Mouse (Mus musculus): ENCODE measurements around the gene Macrod1. TPM values are rescaled to one million over a fixed set of nuclear protein-coding genes. Genes with fewer than 3 reads are reported as not detected.
"Not testable (repeated sequence)": the region's sequence is repeated elsewhere in the genome, so short reads cannot be mapped to it uniquely, and the experiment has no call there.

The Macrod1 gene
- polyA plus RNA-seq, 1 experiment from 2014 or later: 16.0 TPM

- peaks cover 4% of the 10 kb centered on the region; the same call in 1 of the 2 replicates for H3K4me1 ChIP-seq (ENCODE audit: insufficient read depth, low read depth, low read length)
- H3K27me3 ChIP-seq (replicated peaks; ENCODE audit: insufficient read depth, low read length): no peaks in the 10 kb centered on the region
- peak; percentile 33 for TF ChIP-seq CTCF (IDR thresholded peaks at IDR 0.05)
- TF ChIP-seq EP300 (IDR thresholded peaks at IDR 0.05): no peak
- no peak overlapping the region for H3K4me2 ChIP-seq (replicated peaks; ENCODE audit: low read depth, low read length)
- ATAC-seq (no peak), DNase-seq (ENCODE audit: low spot score) (no peak)
- H3K27ac ChIP-seq (ENCODE audit: low read length): no peak overlapping the region
- H3K9ac ChIP-seq (replicated peaks; ENCODE audit: low read depth): no peak overlapping the region
- no peaks in the 10 kb centered on the region for H3K9me3 ChIP-seq (ENCODE audit: low read length)
- no peaks in the 10 kb centered on the region for H3K36me3 ChIP-seq (ENCODE audit: insufficient read depth, low read length)
- H3K4me3 ChIP-seq (ENCODE audit: low read depth, low read length): no peak overlapping the region
- 61% methylated on average over 11 of the region's 11 CpGs for WGBS
Observed at GRCm38 (mm10) chr19:7068661-7069531, 12.3 kb downstream of the Macrod1 start.

DNA sequence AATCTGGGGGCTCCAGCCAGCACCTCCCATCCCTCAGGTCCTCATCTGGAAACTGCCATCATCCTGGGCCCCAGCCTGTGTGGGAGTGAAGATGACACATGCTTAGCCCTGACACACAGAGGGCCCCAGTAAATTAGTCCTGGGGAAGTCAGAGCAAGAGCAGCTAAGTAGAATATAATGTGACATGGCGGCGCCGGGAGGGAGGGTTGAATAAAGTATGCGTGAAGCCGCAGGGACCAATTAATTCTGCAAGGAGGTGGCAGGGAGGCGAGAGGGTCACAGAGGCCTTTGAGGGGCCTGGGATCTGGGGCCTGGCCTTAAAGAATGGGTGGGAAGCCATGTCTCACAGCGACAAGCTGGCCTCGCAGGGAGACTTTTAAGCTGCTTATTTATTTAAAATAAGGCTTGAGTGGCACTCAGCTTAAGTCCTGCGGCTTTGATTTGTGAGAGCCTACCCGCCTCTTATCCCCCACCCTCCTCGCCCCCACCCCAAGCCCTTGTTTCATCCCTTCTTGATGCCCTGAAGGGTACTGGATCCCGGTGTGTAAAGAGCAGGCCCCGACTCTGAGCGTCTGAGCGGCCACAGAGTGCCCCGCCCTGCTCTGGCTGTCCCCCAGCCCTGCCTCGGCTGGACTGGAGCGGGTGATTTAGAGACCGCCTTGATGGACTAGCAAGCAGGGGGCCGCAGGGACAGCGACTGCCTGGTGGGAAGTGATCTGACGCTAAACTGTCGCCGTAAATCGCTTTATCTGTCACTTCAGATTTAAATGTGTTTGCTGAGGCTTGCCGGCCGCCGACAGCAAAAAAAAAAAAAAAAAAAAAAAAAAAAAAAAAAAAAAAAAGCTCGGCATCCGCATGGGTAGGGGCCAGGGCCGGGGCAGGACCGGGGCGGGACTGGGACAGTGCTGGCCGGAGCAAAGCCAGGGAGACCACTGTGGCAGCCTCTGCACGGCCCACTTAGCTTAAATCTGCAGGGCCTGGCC, 13.5 kb downstream of the Macrod1 start:
- Histone ChIP-seq H3K27ac (ENCODE audit: low read length) (no peak overlapping the region), H3K4me3 (ENCODE audit: low read depth, low read length) (peak overlapping the region; percentile 3; the same call in 1 of the 2 replicates), H3K36me3 (ENCODE audit: insufficient read depth, low read length) (no peaks in the 10 kb centered on the region), H3K27me3 (replicated peaks; ENCODE audit: insufficient read depth, low read length) (no peaks in the 10 kb centered on the region), H3K9me3 (ENCODE audit: low read length) (no peaks in the 10 kb centered on the region), H3K4me2 (replicated peaks; ENCODE audit: low read depth, low read length) (peak overlapping the region; percentile 30), H3K9ac (replicated peaks; ENCODE audit: low read depth) (peak overlapping the region; percentile 23; the same call in 1 of the 2 replicates), H3K4me1 (ENCODE audit: insufficient read depth, low read depth, low read length) (peaks cover 4% of the 10 kb centered on the region; the same call in 1 of the 2 replicates)
- TF ChIP-seq EP300 (IDR thresholded peaks at IDR 0.05) (no peak), CTCF (IDR thresholded peaks at IDR 0.05) (no peak)
- ATAC-seq: peak; percentile 69
- DNase-seq (ENCODE audit: low spot score): peak; percentile 63
- 16% methylated on average over 33 of the region's 35 CpGs for WGBS

- H3K9ac ChIP-seq (replicated peaks; ENCODE audit: low read depth): no peak overlapping the region
- H3K4me1 ChIP-seq (ENCODE audit: insufficient read depth, low read depth, low read length): peaks cover 4% of the 10 kb centered on the region; the same call in 1 of the 2 replicates
- no peaks in the 10 kb centered on the region for H3K27me3 ChIP-seq (replicated peaks; ENCODE audit: insufficient read depth, low read length)
- H3K36me3 ChIP-seq (ENCODE audit: insufficient read depth, low read length): no peaks in the 10 kb centered on the region
- H3K27ac ChIP-seq (ENCODE audit: low read length): no peak overlapping the region
- no peak overlapping the region for H3K4me3 ChIP-seq (ENCODE audit: low read depth, low read length)
- H3K4me2 ChIP-seq (replicated peaks; ENCODE audit: low read depth, low read length): no peak overlapping the region
- TF ChIP-seq EP300 (IDR thresholded peaks at IDR 0.05) (no peak), CTCF (IDR thresholded peaks at IDR 0.05) (no peak)
- DNase-seq (ENCODE audit: low spot score): no peak
- ATAC-seq: no peak
- H3K9me3 ChIP-seq (ENCODE audit: low read length): no peaks in the 10 kb centered on the region
- WGBS: 23% methylated on average over 4 of the region's 4 CpGs
Observed at GRCm38 (mm10) chr19:7070775-7071174, 14.2 kb downstream of the Macrod1 start.

DNA sequence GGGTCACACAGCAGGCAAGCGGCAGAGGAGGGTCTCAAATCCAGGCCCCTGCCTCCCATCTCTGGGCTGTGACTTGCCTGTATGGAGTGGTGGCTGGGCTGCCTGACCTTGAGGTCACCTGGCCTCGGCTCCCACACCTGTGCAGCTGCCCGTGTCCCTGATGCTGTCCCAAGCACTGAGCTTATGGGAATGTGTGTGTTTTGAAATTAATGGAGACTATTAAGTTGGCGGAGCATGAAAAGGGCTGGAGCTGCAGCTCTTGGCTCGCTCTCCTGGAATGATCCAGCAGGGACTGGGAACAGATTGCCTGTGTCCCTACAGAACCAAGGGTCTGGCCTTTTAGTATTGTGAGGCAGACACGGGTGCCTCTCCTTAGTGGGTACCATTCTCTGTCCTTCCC, 15.6 kb downstream of the Macrod1 start:
- ATAC-seq (no peak), DNase-seq (ENCODE audit: low spot score) (no peak)
- no peak overlapping the region for H3K4me2 ChIP-seq (replicated peaks; ENCODE audit: low read depth, low read length)
- no peaks in the 10 kb centered on the region for H3K4me1 ChIP-seq (ENCODE audit: insufficient read depth, low read depth, low read length)
- H3K27ac ChIP-seq (ENCODE audit: low read length): no peak overlapping the region
- no peaks in the 10 kb centered on the region for H3K9me3 ChIP-seq (ENCODE audit: low read length)
- TF ChIP-seq EP300 (IDR thresholded peaks at IDR 0.05) (no peak), CTCF (IDR thresholded peaks at IDR 0.05) (no peak)
- no peaks in the 10 kb centered on the region for H3K36me3 ChIP-seq (ENCODE audit: insufficient read depth, low read length)
- H3K4me3 ChIP-seq (ENCODE audit: low read depth, low read length): no peak overlapping the region
- 59% methylated on average over 6 of the region's 6 CpGs for WGBS
- H3K9ac ChIP-seq (replicated peaks; ENCODE audit: low read depth): no peak overlapping the region
- no peaks in the 10 kb centered on the region for H3K27me3 ChIP-seq (replicated peaks; ENCODE audit: insufficient read depth, low read length)

- no peak overlapping the region for H3K4me3 ChIP-seq (ENCODE audit: low read depth, low read length)
- 66% methylated on average over 12 of the region's 12 CpGs for WGBS
- TF ChIP-seq EP300 (IDR thresholded peaks at IDR 0.05) (no peak), CTCF (IDR thresholded peaks at IDR 0.05) (no peak)
- no peaks in the 10 kb centered on the region for H3K4me1 ChIP-seq (ENCODE audit: insufficient read depth, low read depth, low read length)
- no peak overlapping the region for H3K9ac ChIP-seq (replicated peaks; ENCODE audit: low read depth)
- no peak overlapping the region for H3K4me2 ChIP-seq (replicated peaks; ENCODE audit: low read depth, low read length)
- DNase-seq (ENCODE audit: low spot score) (no peak), ATAC-seq (no peak)
- no peaks in the 10 kb centered on the region for H3K27me3 ChIP-seq (replicated peaks; ENCODE audit: insufficient read depth, low read length)
- no peaks in the 10 kb centered on the region for H3K36me3 ChIP-seq (ENCODE audit: insufficient read depth, low read length)
- H3K9me3 ChIP-seq (ENCODE audit: low read length): no peaks in the 10 kb centered on the region
- H3K27ac ChIP-seq (ENCODE audit: low read length): no peak overlapping the region
Observed at GRCm38 (mm10) chr19:7073997-7074781, 17.6 kb downstream of the Macrod1 start.

- not testable (repeated sequence) for H3K4me3 ChIP-seq (ENCODE audit: low read depth, low read length); DNase-seq (ENCODE audit: low spot score); H3K9ac ChIP-seq (replicated peaks; ENCODE audit: low read depth); ATAC-seq; H3K27me3 ChIP-seq (replicated peaks; ENCODE audit: insufficient read depth, low read length); H3K4me1 ChIP-seq (ENCODE audit: insufficient read depth, low read depth, low read length); H3K9me3 ChIP-seq (ENCODE audit: low read length); H3K36me3 ChIP-seq (ENCODE audit: insufficient read depth, low read length); H3K4me2 ChIP-seq (replicated peaks; ENCODE audit: low read depth, low read length); H3K27ac ChIP-seq (ENCODE audit: low read length)
- WGBS: 77% methylated on average over 11 of the region's 11 CpGs
Observed at GRCm38 (mm10) chr19:7075336-7075735, 18.7 kb downstream of the Macrod1 start.

Data from lung, postnatal 0 days (tissue).